Mouse (Mus musculus) gastrocnemius, adult 8-10 months (tissue): ENCODE results near the gene Fbxl19. TPM values are rescaled to one million over a fixed set of nuclear protein-coding genes. Genes with fewer than 3 reads are reported as not detected.
"Not testable (repeated sequence)": the region's sequence is repeated elsewhere in the genome, so short reads cannot be mapped to it uniquely, and the experiment has no call there.

Source experiments
- DNase-seq, 2 experiments: peaks; one replicate each; pipeline ENCODE4 v3.0.0; 2022; ENCODE audit warnings: low spot score in 2 of 2
- total RNA-seq, 4 experiments: library from RNA; stranded (reverse); gene quantifications; 2 replicates each; pipeline ENCODE4 v1.2.4; 2022

Gene Fbxl19
- total RNA-seq, 4 experiments from 2014 or later: 0.92 to 1.6 (median 1.1) TPM

- DNase-seq: no peak
These were observed 23.5 kb downstream of the Fbxl19 start for GRCm38 (mm10) chr7:127767671-127768345.

DNA sequence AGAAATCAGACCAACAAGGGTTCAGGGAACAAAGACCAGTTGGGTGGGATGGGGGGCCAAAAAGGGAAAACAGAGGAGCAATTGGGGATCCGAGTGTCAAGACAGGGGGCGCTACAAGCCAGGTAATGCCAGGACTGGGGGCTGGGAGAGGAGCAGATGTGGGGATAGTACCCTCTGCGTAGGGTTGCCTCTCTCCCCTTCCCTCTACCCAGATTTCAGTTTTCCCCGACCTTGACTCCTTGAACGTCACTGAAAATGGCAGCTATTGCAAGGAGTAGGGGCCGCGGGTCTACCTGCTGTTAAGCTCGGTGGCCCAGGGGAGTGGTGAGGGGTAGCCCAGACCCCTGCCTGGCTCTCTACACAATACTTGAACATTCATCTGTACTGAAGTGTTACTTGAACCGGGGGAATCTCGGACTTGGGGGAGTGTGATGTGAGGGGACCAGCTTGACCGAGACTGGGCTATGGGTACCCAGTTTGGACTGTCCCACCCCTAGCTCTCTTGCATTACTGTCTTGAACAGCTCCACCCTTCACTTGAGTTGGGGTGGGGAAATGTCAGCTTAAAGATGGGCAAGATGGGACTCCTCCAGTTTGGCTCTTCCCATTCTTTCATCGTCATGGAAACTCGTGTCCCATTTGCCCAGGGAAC is 24.1 kb downstream of the Fbxl19 start:
- no peak for DNase-seq

DNA sequence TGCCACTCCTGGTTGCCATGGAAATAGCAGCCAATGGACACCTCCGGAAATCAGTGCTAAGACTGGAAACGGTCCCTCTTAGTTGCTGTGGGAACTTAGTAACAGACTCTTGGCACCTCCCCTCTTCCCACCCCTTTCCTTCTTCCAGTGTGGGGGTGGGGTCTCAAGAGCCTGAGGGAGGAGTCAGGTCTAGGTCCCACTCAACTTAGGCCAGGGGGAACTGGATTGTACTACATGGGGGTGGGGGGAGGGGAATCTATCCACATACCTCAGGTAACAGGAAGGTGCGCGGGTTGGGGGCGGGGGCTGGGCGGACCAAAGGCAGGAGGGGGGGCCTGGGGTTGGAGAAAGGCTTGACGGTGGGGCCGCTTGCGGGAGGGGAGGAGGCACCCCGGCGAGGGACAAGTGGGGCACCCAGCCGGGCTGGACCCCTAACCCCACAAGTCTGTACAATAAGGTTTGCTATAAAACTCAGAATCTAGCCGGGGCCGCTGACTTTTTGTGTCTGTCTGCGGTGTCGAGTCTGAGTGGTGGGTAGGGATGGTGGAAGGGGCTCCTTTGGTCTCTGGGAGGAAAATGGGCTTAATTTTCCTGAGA is 24.8 kb downstream of the Fbxl19 start:
- peak; percentile 87 to 90 for DNase-seq

DNA sequence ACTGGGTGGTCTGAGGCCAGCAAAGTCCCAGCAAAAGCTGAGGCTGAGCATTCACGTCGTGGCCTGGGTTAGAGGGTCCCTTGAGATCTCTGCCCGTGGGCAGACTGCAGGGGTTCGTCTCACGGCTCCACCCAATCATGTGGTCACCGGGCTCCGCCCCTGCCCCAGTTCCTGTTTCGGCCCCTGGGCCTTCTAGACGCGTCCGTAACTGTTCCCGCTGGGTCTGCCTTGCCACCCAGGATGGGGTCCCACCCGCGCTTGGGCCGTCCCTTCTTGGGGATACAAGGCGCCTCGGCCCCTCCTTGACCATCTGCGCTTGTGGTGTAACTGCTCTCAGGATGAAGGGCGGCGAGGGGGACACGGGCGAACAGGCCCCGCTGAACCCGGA is 25.3 kb downstream of the Fbxl19 start, which contains the start of gene Orai3:
Orai3 (plus strand) TSS at position 165 of the 388 bp plus-strand sequence.
- DNase-seq: peak; percentile 82 to 83

GRCm38 (mm10) chr7:127770039-127770905 is 25.9 kb downstream of the Fbxl19 start:
- no peak for DNase-seq

GRCm38 (mm10) chr7:127771262-127771661 is 26.9 kb downstream of the Fbxl19 start:
- DNase-seq: no peak

GRCm38 (mm10) chr7:127772080-127772479 is 27.7 kb downstream of the Fbxl19 start:
- DNase-seq: no peak

DNA sequence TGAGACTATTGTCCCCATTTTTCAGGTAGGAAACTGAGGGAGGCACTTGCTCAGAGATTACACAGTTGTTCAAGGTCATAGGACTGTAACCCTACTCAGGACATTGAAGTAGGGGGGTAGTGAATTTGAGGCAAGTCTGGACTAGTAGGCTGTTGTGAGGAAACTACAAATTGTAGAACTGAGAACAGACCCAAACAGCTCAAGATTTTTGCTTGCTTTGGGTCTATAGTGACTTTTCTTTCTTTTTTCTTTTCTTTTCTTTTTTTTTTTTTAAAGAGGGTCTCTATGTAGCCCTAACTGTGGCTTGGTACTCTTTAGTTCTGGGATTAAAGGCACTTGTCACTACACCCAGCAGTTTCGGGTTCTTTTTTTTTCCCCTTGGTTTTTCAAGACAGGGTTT is 28.2 kb downstream of the Fbxl19 start:
- DNase-seq: no peak

DNA sequence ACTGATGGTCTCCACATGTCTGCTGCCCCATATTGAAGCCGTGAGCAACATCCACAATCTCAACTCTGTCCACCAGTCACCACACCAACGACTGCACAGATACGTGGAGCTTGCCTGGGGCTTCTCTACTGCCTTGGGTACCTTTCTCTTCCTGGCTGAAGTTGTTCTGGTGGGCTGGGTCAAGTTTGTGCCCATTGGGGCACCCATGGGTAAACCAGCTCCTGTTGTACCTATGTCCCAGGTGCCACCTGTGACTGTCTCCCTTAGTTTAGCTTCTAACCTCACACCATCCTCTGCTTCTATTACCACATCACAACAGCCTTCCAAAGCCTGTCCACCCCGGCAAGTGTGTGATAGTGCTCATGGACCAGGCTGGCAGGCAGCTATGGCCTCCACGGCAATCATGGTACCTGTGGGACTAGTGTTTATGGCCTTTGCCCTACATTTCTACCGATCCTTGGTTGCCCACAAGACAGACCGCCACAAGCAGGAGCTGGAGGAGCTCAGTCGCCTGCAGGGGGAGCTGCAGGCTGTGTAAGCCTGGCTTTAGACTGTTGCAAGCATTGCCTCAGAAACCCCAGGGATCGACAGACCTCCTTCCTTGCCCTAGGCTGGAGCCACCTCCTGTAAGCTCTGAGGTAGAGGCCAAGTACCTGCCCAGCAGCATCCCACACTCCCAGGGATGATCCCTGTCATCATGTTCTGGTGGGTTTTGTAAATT is 29.5 kb downstream of the Fbxl19 start:
- peak; percentile 33 to 59 for DNase-seq

- not testable (repeated sequence) for DNase-seq
These were observed 31.5 kb downstream of the Fbxl19 start for GRCm38 (mm10) chr7:127775837-127776236.

- peak; percentile 68 to 72 for DNase-seq
These were observed 32.1 kb downstream of the Fbxl19 start, which contains the start of gene Setd1a for GRCm38 (mm10) chr7:127776426-127776825. Gene Setd1a, plus strand, starts transcription at chr7:127776670.

- DNase-seq: peak; percentile 94 to 96
These were observed 32.6 kb downstream of the Fbxl19 start for GRCm38 (mm10) chr7:127776878-127777473.

DNA sequence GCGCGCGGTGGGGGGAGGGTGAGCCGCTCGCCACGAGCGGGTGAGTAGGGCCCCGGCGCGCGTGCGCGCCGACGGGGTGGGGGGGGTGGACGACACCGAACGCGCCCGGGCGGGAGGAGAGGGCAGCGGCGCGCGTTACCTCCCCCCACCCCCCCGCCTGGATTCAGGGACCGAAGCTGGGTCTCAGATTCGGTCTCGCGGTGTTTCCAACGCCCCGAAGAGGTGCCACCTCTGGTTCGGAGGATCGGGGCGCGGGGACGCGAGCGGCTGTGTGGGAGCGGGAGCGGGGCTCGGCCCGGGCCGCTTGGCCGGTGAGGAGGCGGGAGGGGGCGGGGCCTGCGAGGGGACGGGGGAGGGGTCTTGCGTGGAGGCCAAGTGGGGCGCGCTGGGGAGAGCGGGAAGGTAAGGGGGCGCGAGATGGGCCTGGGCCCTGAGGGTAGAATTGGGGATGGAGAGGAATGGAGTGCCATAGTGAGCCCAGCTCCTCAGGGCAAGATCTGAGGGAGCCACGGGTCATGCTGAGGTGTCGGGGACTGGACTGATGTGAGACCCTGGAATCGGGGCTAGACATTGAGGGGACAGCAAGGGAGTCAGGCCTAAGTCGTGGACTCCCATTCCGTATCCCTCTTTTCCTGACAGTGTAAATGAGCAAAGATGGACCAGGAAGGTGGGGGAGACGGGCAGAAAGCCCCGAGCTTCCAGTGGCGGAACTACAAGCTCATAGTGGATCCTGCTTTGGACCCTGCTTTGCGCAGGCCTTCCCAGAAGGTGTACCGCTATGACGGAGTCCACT is 33.3 kb downstream of the Fbxl19 start:
- DNase-seq: peak in 1 of 2 experiments; percentile 43

- no peak for DNase-seq
These were observed 34.0 kb downstream of the Fbxl19 start for GRCm38 (mm10) chr7:127778350-127778749.

DNA sequence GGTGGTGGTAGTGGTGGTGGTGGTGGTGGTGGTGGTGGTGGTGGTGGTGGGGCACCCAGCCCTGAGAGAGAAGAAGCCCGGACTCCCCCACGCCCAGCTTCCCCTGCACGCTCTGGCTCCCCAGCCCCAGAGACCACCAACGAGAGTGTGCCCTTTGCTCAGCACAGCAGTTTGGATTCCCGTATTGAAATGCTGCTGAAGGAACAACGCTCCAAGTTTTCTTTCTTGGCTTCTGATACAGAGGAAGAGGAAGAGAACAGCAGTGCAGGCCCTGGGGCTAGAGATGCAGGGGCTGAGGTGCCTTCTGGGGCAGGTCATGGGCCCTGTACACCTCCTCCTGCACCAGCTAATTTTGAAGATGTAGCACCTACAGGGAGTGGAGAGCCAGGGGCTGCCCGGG is 41.0 kb downstream of the Fbxl19 start, which contains the start of gene Gm49388:
Gm49388 (plus strand) TSS at position 301 of the 400 bp plus-strand sequence.
- DNase-seq: no peak

DNA sequence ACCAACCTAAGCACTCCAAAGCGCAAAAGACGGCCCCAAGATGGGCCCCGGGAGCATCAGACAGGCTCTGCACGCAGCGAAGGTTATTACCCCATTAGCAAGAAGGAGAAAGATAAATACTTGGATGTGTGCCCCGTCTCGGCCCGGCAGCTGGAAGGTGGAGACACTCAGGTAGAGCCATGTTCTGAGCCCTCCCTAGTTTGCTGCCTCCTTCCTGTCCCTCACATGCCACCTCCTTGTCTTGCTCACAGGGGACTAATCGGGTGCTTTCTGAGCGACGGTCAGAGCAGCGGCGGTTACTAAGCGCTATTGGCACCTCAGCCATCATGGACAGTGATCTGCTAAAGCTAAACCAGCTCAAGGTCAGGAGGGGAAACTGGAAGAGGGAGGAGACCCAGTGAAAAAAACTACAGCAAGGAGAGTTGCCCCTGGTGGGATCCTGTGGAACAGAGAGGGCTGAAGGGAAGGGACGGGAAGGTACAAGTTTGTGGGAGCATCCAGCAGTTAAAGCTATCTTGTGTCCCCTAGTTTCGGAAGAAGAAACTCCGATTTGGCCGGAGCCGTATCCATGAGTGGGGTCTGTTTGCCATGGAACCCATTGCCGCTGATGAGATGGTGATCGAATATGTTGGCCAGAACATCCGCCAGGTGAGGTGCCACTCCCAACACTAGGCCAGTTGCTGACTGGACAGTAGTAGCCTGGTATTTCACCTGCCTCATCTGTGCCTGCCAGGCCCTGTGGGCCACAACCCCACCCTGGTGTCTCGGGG is 52.9 kb downstream of the Fbxl19 start:
- DNase-seq: no peak

DNA sequence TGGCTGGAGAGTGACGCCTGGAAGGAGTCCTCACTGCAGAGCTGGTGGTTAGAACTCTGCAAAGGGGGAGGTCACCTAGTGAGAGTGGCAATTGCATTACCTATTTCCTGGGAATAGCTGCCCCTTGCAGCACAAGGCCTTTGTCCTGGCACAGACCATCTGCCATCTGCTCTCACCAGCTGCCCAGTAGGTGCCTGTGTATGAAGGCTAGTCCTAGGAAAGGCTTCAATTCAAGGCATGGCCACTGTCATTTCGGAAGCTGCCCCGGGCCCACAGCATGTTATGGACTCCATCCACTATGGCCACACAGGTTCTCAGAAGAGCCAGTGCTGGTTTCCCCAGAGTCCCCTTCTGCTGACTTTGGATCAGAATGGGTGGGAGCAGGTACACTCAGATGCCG is 54.2 kb downstream of the Fbxl19 start:
- no peak for DNase-seq

DNA sequence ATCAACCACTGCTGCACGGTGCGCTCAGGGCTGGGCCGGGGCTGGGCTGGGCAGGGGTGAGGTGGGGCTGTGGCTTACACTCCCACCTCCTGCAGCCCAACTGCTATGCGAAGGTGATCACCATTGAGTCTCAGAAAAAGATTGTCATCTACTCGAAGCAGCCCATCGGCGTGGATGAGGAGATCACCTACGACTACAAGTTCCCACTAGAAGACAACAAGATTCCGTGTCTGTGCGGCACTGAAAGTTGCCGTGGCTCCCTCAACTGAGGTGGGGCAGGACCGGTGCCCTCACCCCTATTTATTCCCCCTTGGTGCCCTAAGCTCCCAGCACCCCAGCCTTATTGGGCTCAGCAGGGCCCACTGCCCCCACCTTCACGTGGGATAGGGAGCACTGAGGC is 54.9 kb downstream of the Fbxl19 start:
- DNase-seq: no peak

DNA sequence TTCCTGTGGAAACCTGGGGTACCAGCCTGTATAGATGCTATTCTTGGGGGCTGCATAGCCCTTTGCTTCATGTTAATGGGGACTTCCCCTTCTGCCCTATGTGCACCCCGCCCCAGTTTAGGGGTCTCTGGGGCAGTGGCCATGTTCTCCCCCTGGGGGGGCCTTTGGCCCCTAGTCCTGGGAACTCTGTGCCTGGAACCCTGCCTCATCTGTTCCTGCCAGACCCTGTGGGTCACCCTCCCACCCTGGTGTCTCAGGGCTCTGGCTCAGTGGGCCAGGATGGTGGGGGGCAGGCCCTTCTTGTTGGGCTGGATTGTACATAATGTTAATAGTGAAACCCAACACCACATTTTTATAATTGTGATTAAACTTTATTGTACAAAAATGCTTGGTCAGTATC is 55.4 kb downstream of the Fbxl19 start:
- no peak for DNase-seq
